Mouse (Mus musculus) lung, postnatal 0 days (tissue): ENCODE data around the gene Abcg5.

Source experiments
- CTCF ChIP-seq: IDR thresholded peaks from 2 replicates; pipeline ENCODE4 v1.5.1; 2016; ENCODE audit warnings: antibody characterized with exemption, mild to moderate bottlenecking
- EP300 ChIP-seq: IDR thresholded peaks from 2 replicates; pipeline ENCODE4 v1.6.1; 2016; ENCODE audit warnings: antibody characterized with exemption, mild to moderate bottlenecking, control low read depth

DNA sequence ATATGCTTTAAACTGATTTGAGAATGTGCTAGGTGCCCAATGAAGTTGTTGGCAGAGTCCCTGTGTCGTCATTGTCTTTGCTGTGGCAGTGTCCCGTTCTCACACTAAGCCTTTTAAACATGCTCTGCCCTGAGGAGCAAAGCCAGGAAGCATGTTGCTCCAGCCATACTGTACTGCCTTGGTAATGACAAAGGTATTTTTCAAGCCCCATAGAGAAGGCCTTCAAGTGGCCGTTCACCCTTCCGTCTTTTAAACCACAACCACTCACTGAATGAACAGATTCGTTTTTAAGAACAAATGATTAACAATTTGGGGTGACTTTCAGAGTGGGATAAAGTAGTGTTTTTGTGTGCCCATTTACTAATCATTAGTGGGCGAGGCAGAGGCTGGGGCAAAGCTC, 61.6 kb downstream of the Abcg5 start:
- TF ChIP-seq EP300 (peak; percentile 20; the same call in 1 of the 2 replicates), CTCF (no peak)
